Mouse (Mus musculus): ENCODE results near the gene Ccnt2.

GRCm38 (mm10) chr1:127783862-127784261, 9.9 kb downstream of the Ccnt2 start:
- no peak for TF ChIP-seq CTCF (IDR thresholded peaks at IDR 0.05; ENCODE audit: low read depth, low read length)
- TF ChIP-seq POLR2A (IDR thresholded peaks at IDR 0.05; ENCODE audit: borderline replicate concordance, low read depth, low read length): no peak

Data from bone marrow macrophage, adult 2 months (primary cell).